8 mouse cellular contexts compared by ENCODE assay signal in genomic region chr7:75910035-75910651, GRCm38 (mm10).
A peak's percentile ranks its signal among the peaks of the same experiment; 100 is the strongest.
DNase-seq lines count a peak whose midpoint lies in the region; ATAC-seq lines count a peak whose summit lies in the region.

No protein-coding gene starts in this region.

- 17% methylated on average over 11 of the region's 11 CpGs for WGBS in limb, embryonic 10.5 days
- 8% methylated on average over 11 of the region's 11 CpGs for WGBS in midbrain, embryonic 12.5 days

- peak; percentile 33 for DNase-seq in ovary, adult 18-20 months (ENCODE audit: low spot score)
- DNase-seq in ovary, postnatal 10 days (ENCODE audit: low spot score) = no peak
- DNase-seq in embryo, embryonic 10 days (ENCODE audit: low spot score) = peak; percentile 91
- DNase-seq in heart, adult 18-20 months = peak; percentile 61 to 76
- DNase-seq in kidney, adult 18-20 months = peak; percentile 58
- DNase-seq in limb, embryonic 10.5 days (ENCODE audit: low spot score) = peak; percentile 76
- DNase-seq in spleen, adult 12 weeks (ENCODE audit: low spot score) = peak; percentile 9

- no peaks in the 10 kb centered on the region for H3K9me3 ChIP-seq in limb, embryonic 10.5 days (replicated peaks)
- no peaks in the 10 kb centered on the region for H3K9me3 ChIP-seq in midbrain, embryonic 12.5 days

- no peaks in the 10 kb centered on the region for H3K36me3 ChIP-seq in limb, embryonic 10.5 days
- no peaks in the 10 kb centered on the region for H3K36me3 ChIP-seq in midbrain, embryonic 12.5 days

- ATAC-seq in midbrain, embryonic 12.5 days (ENCODE audit: low FRiP score, low read depth) = peak; percentile 75

- H3K4me3 ChIP-seq in limb, embryonic 10.5 days = peak overlapping the region; percentile 32
- H3K4me3 ChIP-seq in midbrain, embryonic 12.5 days = peak overlapping the region; percentile 32

- no peak overlapping the region; the same call in 1 of the 2 replicates for H3K9ac ChIP-seq in midbrain, embryonic 12.5 days (replicated peaks)

- H3K4me1 ChIP-seq in limb, embryonic 10.5 days = peaks cover 7% of the 10 kb centered on the region; the same call in 1 of the 2 replicates
- H3K4me1 ChIP-seq in midbrain, embryonic 12.5 days = peaks cover 4% of the 10 kb centered on the region

- H3K27ac ChIP-seq in limb, embryonic 10.5 days = no peak overlapping the region
- peak overlapping the region; percentile 55 for H3K27ac ChIP-seq in midbrain, embryonic 12.5 days (replicated peaks)

- peak overlapping the region; percentile 49 for H3K4me2 ChIP-seq in midbrain, embryonic 12.5 days (replicated peaks)

- H3K27me3 ChIP-seq in limb, embryonic 10.5 days (ENCODE audit: low read depth, poor library complexity, severe bottlenecking) = no peaks in the 10 kb centered on the region
- H3K27me3 ChIP-seq in midbrain, embryonic 12.5 days = 0 out of 2 replicates have a peak, but pooled peaks cover 3% of the 10 kb centered on the region
